Mouse (Mus musculus) cerebellum, adult 9-11 months (tissue): ENCODE measurements at regions not wholly inside any gene's neighbourhood (a gene's known extent, or its start where the extent isn't known, plus 50 kb on each side); places are given as distances from the start of the nearest gene placed in this dataset.

Source experiments
- DNase-seq: peaks from one replicate; pipeline ENCODE4 v3.0.0; 2022

GRCm38 (mm10) chr5:74943737-74944403 is 100.7 kb downstream of the Chic2 start:
- peak; percentile 71 for DNase-seq

GRCm38 (mm10) chr5:74941426-74941825 is 103.1 kb downstream of the Chic2 start:
- no peak for DNase-seq

GRCm38 (mm10) chr5:74937416-74937940 is 107.1 kb downstream of the Chic2 start:
- DNase-seq: no peak

- DNase-seq: no peak
Measured at GRCm38 (mm10) chr5:74936087-74936486, 108.5 kb downstream of the Chic2 start.

- no peak for DNase-seq
Measured at GRCm38 (mm10) chr5:74935676-74936075, 108.9 kb downstream of the Chic2 start.

- no peak for DNase-seq
Measured at GRCm38 (mm10) chr5:74933276-74933675, 111.3 kb downstream of the Chic2 start.

GRCm38 (mm10) chr5:74932206-74932605 is 112.4 kb downstream of the Chic2 start:
- DNase-seq: no peak

GRCm38 (mm10) chr5:74931765-74932164 is 112.8 kb downstream of the Chic2 start:
- no peak for DNase-seq

GRCm38 (mm10) chr5:74927543-74927942 is 117.0 kb downstream of the Chic2 start:
- DNase-seq: no peak

GRCm38 (mm10) chr5:74925769-74926168 is 118.8 kb downstream of the Chic2 start:
- DNase-seq: no peak

- DNase-seq: no peak
Measured at GRCm38 (mm10) chr5:74924031-74924533, 120.5 kb downstream of the Chic2 start.

GRCm38 (mm10) chr5:74923337-74923736 is 121.2 kb downstream of the Chic2 start:
- DNase-seq: no peak

GRCm38 (mm10) chr5:74922881-74923280 is 121.7 kb downstream of the Chic2 start:
- DNase-seq: no peak

GRCm38 (mm10) chr5:74920939-74921338 is 123.6 kb downstream of the Chic2 start:
- no peak for DNase-seq

GRCm38 (mm10) chr5:74920490-74920889 is 124.1 kb downstream of the Chic2 start:
- no peak for DNase-seq

- DNase-seq: no peak
Measured at GRCm38 (mm10) chr5:74905504-74906061, 139.0 kb downstream of the Chic2 start.

GRCm38 (mm10) chr5:74904927-74905503 is 139.6 kb downstream of the Chic2 start:
- no peak for DNase-seq

GRCm38 (mm10) chr5:74904327-74904726 is 140.2 kb downstream of the Chic2 start:
- no peak for DNase-seq

GRCm38 (mm10) chr5:74903711-74904110 is 140.9 kb downstream of the Chic2 start:
- DNase-seq: no peak

- DNase-seq: no peak
Measured at GRCm38 (mm10) chr5:74897133-74897532, 147.4 kb downstream of the Chic2 start.

GRCm38 (mm10) chr5:74893276-74893675 is 151.3 kb downstream of the Chic2 start:
- no peak for DNase-seq

- DNase-seq: no peak
Measured at GRCm38 (mm10) chr5:74891541-74891940, 153.0 kb downstream of the Chic2 start.

- no peak for DNase-seq
Measured at GRCm38 (mm10) chr5:74888934-74889333, 155.6 kb downstream of the Chic2 start.

- no peak for DNase-seq
Measured at GRCm38 (mm10) chr5:74885958-74886357, 158.6 kb downstream of the Chic2 start.
